Mouse (Mus musculus) lung, postnatal 0 days (tissue): ENCODE measurements around the gene Chn2.

Experiments
- CTCF ChIP-seq: IDR thresholded peaks from 2 replicates; pipeline ENCODE4 v1.5.1; 2016; ENCODE audit warnings: antibody characterized with exemption, mild to moderate bottlenecking
- EP300 ChIP-seq: IDR thresholded peaks from 2 replicates; pipeline ENCODE4 v1.6.1; 2016; ENCODE audit warnings: antibody characterized with exemption, mild to moderate bottlenecking, control low read depth

- TF ChIP-seq CTCF (no peak), EP300 (no peak)
These were observed 18.3 kb downstream of the Chn2 start for GRCm38 (mm10) chr6:54057661-54058060.
